17 mouse cellular contexts compared by ENCODE assay signal in the genomic region with DNA sequence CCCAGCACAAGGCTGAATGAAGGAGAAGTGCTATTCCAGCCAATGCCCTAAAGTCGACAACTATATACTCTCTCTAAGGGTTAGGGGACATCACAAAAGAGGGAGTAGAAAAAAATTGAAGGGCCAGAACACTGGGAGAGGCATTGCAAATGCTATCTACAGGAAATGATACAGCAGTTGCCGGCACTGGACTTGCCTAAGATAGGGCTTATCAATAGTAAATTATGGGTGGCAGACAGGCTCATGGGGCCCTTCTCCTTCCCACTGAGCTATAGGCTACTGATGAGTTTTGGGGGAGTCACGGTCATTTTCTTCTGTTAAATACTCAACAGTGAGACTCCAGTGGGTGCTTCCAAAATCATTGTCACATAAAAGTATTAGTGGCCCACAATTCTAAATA.
"Had no signal": no experiment of that assay in that cellular context is flagged by ENCODE, and none has a peak within 500 bp of the region (broad histone marks: within the 10 kb centered on the region; RNA-seq: fewer than 3 reads in every experiment).

No protein-coding gene starts in this region.

- H3K27ac ChIP-seq: midbrain, embryonic 10.5 days; midbrain, embryonic 12.5 days; neural tube, embryonic 13.5 days; neural tube, embryonic 15.5 days had no signal

- H3K9ac ChIP-seq: lung, embryonic 14.5 days; midbrain, embryonic 12.5 days; neural tube, embryonic 13.5 days; neural tube, embryonic 15.5 days had no signal

- DNase-seq: lung, embryonic 14.5 days; lung, postnatal 10 days; lung, postnatal 4 days; retina, postnatal 1 day; right cerebral cortex, adult 18-20 months; right cerebral cortex, postnatal 25 days; right cerebral cortex, postnatal 4 days; spleen, adult 18-20 months; thymus, adult 18-20 months; thymus, postnatal 14 days; thymus, postnatal 36 days had no signal

- H3K4me3 ChIP-seq: midbrain, embryonic 10.5 days; midbrain, embryonic 12.5 days; myocyte; neural tube, embryonic 13.5 days; neural tube, embryonic 15.5 days had no signal

- H3K9me3 ChIP-seq: midbrain, embryonic 10.5 days; midbrain, embryonic 12.5 days; neural tube, embryonic 13.5 days; neural tube, embryonic 15.5 days had no signal

- H3K27me3 ChIP-seq: midbrain, embryonic 12.5 days; neural tube, embryonic 13.5 days; neural tube, embryonic 15.5 days had no signal

- H3K36me3 ChIP-seq: midbrain, embryonic 10.5 days; midbrain, embryonic 12.5 days; neural tube, embryonic 13.5 days; neural tube, embryonic 15.5 days had no signal

- H3K4me1 ChIP-seq: midbrain, embryonic 10.5 days; midbrain, embryonic 12.5 days; neural tube, embryonic 13.5 days; neural tube, embryonic 15.5 days had no signal

- ATAC-seq: midbrain, embryonic 16.5 days had no signal

- H3K4me2 ChIP-seq: lung, embryonic 14.5 days; midbrain, embryonic 12.5 days; neural tube, embryonic 13.5 days; neural tube, embryonic 15.5 days had no signal
